ENCODE assay signal across 8 mouse cellular contexts in the genomic region with DNA sequence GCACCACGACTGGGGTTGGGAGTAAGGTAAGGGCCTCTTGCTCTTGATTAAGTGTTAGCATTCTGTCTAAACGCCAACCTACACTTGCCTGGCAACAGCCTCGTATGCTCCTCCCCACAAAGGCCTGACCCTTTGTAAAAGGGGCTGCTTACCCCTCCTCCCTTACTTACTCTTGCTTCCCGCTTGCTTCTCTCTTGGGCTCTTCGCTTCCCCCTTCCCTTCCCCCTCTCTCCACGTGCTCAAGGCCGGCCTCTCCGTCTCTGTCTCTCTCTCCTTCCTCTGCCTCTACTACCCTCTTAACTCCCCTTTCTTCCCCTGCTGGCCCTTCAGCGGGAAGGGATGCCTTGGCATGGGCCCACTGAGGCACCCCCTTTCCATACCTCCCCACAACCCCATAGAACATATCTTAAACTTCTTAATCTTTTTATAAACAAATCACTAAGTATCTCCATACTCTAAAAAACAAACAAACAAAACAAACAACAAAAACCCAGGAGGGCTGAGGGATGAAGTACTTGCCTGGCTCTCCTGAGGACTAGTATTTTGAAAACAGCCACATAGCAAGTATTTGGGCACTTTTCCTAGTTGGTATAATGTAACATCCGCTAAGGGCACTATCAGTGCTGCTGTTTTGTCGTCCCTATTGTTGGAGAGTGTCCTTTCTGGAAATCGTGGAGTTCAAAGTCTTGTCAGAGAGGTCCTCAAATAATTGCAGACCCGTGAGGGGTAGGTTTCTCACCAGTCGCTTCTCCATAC. TPM values are rescaled to one million over a fixed set of nuclear protein-coding genes. Genes with fewer than 3 reads are reported as not detected.
A peak's percentile ranks its signal among the peaks of the same experiment; 100 is the strongest.
DNase-seq lines count a peak whose midpoint lies in the region; ATAC-seq and TF ChIP-seq lines count a peak whose summit lies in the region.

No protein-coding gene starts in this region.

- TF ChIP-seq CTCF in ES-Bruce4 (IDR thresholded peaks at IDR 0.05; ENCODE audit: low read depth, low read length): no peak

- peak overlapping the region; percentile 77 for H3K4me3 ChIP-seq in ES-Bruce4 (ENCODE audit: low read depth, low read length)
- H3K4me3 ChIP-seq in forebrain, embryonic 13.5 days: peak overlapping the region; percentile 56
- peak overlapping the region; percentile 65 for H3K4me3 ChIP-seq in limb, embryonic 13.5 days
- peak overlapping the region; percentile 54 for H3K4me3 ChIP-seq in neural tube, embryonic 13.5 days

- H3K36me3 ChIP-seq in ES-Bruce4 (ENCODE audit: control insufficient read depth, insufficient read depth, low read length, poor library complexity, severe bottlenecking): no peaks in the 10 kb centered on the region
- H3K36me3 ChIP-seq in forebrain, embryonic 13.5 days (ENCODE audit: poor library complexity, severe bottlenecking): no peaks in the 10 kb centered on the region
- no peaks in the 10 kb centered on the region for H3K36me3 ChIP-seq in limb, embryonic 13.5 days
- no peaks in the 10 kb centered on the region for H3K36me3 ChIP-seq in neural tube, embryonic 13.5 days

- no peak overlapping the region for H3K27ac ChIP-seq in ES-Bruce4 (ENCODE audit: insufficient read depth, low read length)
- no peak overlapping the region for H3K27ac ChIP-seq in forebrain, embryonic 13.5 days
- no peak overlapping the region for H3K27ac ChIP-seq in limb, embryonic 13.5 days
- H3K27ac ChIP-seq in neural tube, embryonic 13.5 days (replicated peaks): no peak overlapping the region

- no peak for ATAC-seq in forebrain, embryonic 13.5 days
- ATAC-seq in limb, embryonic 13.5 days (ENCODE audit: low FRiP score, low read depth): no peak; the same call in 1 of the 2 replicates
- no peak for ATAC-seq in neural tube, embryonic 13.5 days (ENCODE audit: low read depth)
- ATAC-seq in frontal cortex, adult (ENCODE audit: low TSS enrichment): no peak

- peak overlapping the region; percentile 98 for H3K4me2 ChIP-seq in forebrain, embryonic 13.5 days
- peak overlapping the region; percentile 99 for H3K4me2 ChIP-seq in limb, embryonic 13.5 days (replicated peaks)
- H3K4me2 ChIP-seq in neural tube, embryonic 13.5 days: peak overlapping the region; percentile 98

- peak overlapping the region; percentile 73 for H3K9ac ChIP-seq in ES-Bruce4 (ENCODE audit: low read depth, poor library complexity, severe bottlenecking)
- H3K9ac ChIP-seq in forebrain, embryonic 13.5 days: peak overlapping the region; percentile 75
- H3K9ac ChIP-seq in limb, embryonic 13.5 days: peak overlapping the region; percentile 72; the same call in 1 of the 2 replicates
- peak overlapping the region; percentile 73 for H3K9ac ChIP-seq in neural tube, embryonic 13.5 days

- TF ChIP-seq POLR2A in ES-Bruce4 (IDR thresholded peaks at IDR 0.05; ENCODE audit: insufficient read depth, low read length): no peak

- WGBS in forebrain, embryonic 13.5 days: 6% methylated on average over 14 of the region's 14 CpGs
- 19% methylated on average over 14 of the region's 14 CpGs for WGBS in limb, embryonic 13.5 days
- 4% methylated on average over 14 of the region's 14 CpGs for WGBS in neural tube, embryonic 13.5 days

- H3K9me3 ChIP-seq in ES-Bruce4 (replicated peaks; ENCODE audit: control insufficient read depth, insufficient read depth, low read length, poor library complexity, severe bottlenecking): no peaks in the 10 kb centered on the region
- no peaks in the 10 kb centered on the region for H3K9me3 ChIP-seq in forebrain, embryonic 13.5 days (replicated peaks)
- H3K9me3 ChIP-seq in limb, embryonic 13.5 days: no peaks in the 10 kb centered on the region
- H3K9me3 ChIP-seq in neural tube, embryonic 13.5 days: no peaks in the 10 kb centered on the region

- no peaks in the 10 kb centered on the region for H3K27me3 ChIP-seq in ES-Bruce4 (ENCODE audit: control insufficient read depth, insufficient read depth, low read length, poor library complexity, severe bottlenecking)
- no peaks in the 10 kb centered on the region; the same call in 1 of the 2 replicates for H3K27me3 ChIP-seq in forebrain, embryonic 13.5 days
- no peaks in the 10 kb centered on the region for H3K27me3 ChIP-seq in limb, embryonic 13.5 days
- H3K27me3 ChIP-seq in neural tube, embryonic 13.5 days: peaks cover 11% of the 10 kb centered on the region

- peak; percentile 45 for DNase-seq in 3134 (ENCODE audit: extremely low read depth, insufficient read length, low spot score)
- no peak for DNase-seq in left cerebral cortex, adult 11 months (ENCODE audit: low spot score)
- no peak for DNase-seq in left cerebral cortex, adult 8-10 months (ENCODE audit: low spot score in 2 of 2)

- TF ChIP-seq EP300 in ES-Bruce4 (IDR thresholded peaks at IDR 0.05; ENCODE audit: insufficient read depth, low read depth, low read length): 0 out of 2 replicates have a peak, but pooled peaks have one; percentile 49

- peaks cover 5% of the 10 kb centered on the region for H3K4me1 ChIP-seq in ES-Bruce4 (ENCODE audit: control insufficient read depth, insufficient read depth, low read length)
- H3K4me1 ChIP-seq in forebrain, embryonic 13.5 days: peaks cover 21% of the 10 kb centered on the region
- H3K4me1 ChIP-seq in limb, embryonic 13.5 days: peaks cover 27% of the 10 kb centered on the region
- H3K4me1 ChIP-seq in neural tube, embryonic 13.5 days (replicated peaks): peaks cover 28% of the 10 kb centered on the region

RNA-seq across cellular contexts. Expression of a gene that starts 1.3 kb away (rescaled TPM):
- 26.9 and 27.9 TPM in 2 replicates for polyA plus RNA-seq in ES-Bruce4 (2011; ENCODE audit: insufficient read depth, insufficient read length, low read depth, missing spikeins)
- 3.7 and 6.4 TPM in 2 replicates for polyA plus RNA-seq in forebrain, embryonic 13.5 days (2015; fragmentation: Nextera tagmentation; extraction: Ambion mirVana)
- 8.3 and 8.4 TPM in 2 replicates for polyA plus RNA-seq in limb, embryonic 13.5 days (2015; fragmentation: Nextera tagmentation; extraction: Ambion mirVana)
- 2.4 and 3.2 TPM in 2 replicates for polyA plus RNA-seq in neural tube, embryonic 13.5 days (2015; fragmentation: Nextera tagmentation; extraction: Ambion mirVana)
- 1 to 10 TPM; 5.8 to 8.1 (median 7.8) TPM for total RNA-seq in left cerebral cortex, adult 8-10 months (2022)

RNA-seq across cellular contexts. Expression of a gene that starts 46.0 kb away (rescaled TPM):
- polyA plus RNA-seq in ES-Bruce4 (2011; ENCODE audit: insufficient read depth, insufficient read length, low read depth, missing spikeins): 22.1 and 23.5 TPM in 2 replicates
- 18.0 and 18.2 TPM in 2 replicates for polyA plus RNA-seq in forebrain, embryonic 13.5 days (2015; fragmentation: Nextera tagmentation; extraction: Ambion mirVana)
- 24.3 and 27.7 TPM in 2 replicates for polyA plus RNA-seq in limb, embryonic 13.5 days (2015; fragmentation: Nextera tagmentation; extraction: Ambion mirVana)
- 27.6 and 28.2 TPM in 2 replicates for polyA plus RNA-seq in neural tube, embryonic 13.5 days (2015; fragmentation: Nextera tagmentation; extraction: Ambion mirVana)
- total RNA-seq in left cerebral cortex, adult 8-10 months (2022): 10 to 100 TPM; 69.0 to 81.1 (median 75.8) TPM
